Mouse (Mus musculus) small intestine, adult 2 months (tissue): ENCODE results near the gene Gm2381.

Experiments used
- CTCF ChIP-seq: fragments of 200-500 bp; IDR thresholded peaks from 2 replicates; pipeline ENCODE4 v1.5.1; 2012; ENCODE audit warnings: low read depth, mild to moderate bottlenecking, control low read depth, inconsistent platforms, low read length, moderate library complexity, mixed read lengths; ENCODE audit not compliant: insufficient replicate concordance, insufficient read length; ENCODE audit errors: extremely low read depth
- POLR2A ChIP-seq: fragments of 200-500 bp; IDR thresholded peaks from 2 replicates; pipeline ENCODE4 v1.6.1; 2012; ENCODE audit warnings: low read depth, mild to moderate bottlenecking, control low read depth, inconsistent platforms, low read length, moderate library complexity

GRCm38 (mm10) chr7:42832221-42832620 lies 34.8 kb downstream of the Gm2381 start:
- TF ChIP-seq CTCF (no peak), POLR2A (no peak)
